ENCODE assay signal across 9 mouse cellular contexts in the genomic region with DNA sequence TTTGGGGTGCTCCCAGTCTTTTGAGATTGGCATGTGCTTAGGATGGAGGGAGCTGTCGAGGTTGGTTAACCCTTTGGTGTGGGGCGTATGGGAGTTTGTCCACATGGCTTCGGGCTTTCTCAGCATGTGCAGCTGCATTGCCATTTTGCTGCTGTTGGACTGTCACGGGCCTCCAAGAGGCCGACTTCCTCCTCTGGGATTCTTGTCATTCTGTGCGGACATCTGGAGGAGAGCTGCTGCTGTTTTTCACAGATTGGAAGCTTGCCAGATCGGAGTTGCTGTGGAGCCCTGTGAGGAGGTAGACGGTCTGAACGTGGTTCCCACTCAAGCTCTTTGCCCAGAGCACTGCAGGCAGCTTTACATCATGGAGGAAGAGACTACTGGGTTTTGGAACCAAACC. TPM values are rescaled to one million over a fixed set of nuclear protein-coding genes. Genes with fewer than 3 reads are reported as not detected.
DNase-seq lines count a peak whose midpoint lies in the region; ATAC-seq and TF ChIP-seq lines count a peak whose summit lies in the region.
"Had no signal": no experiment of that assay in that cellular context is flagged by ENCODE, and none has a peak within 500 bp of the region (broad histone marks: within the 10 kb centered on the region; RNA-seq: fewer than 3 reads in every experiment).

No protein-coding gene starts in this region.

- ATAC-seq in heart, embryonic 12.5 days (ENCODE audit: insufficient number of reproducible peaks, low FRiP score) = no peak
- ATAC-seq in lung, embryonic 14.5 days (ENCODE audit: insufficient read depth) = peak; percentile 27; the same call in 1 of the 2 replicates

- peaks cover 19% of the 10 kb centered on the region for H3K4me1 ChIP-seq in heart, embryonic 12.5 days (replicated peaks)
- peaks cover 9% of the 10 kb centered on the region for H3K4me1 ChIP-seq in lung, embryonic 14.5 days (ENCODE audit: insufficient read depth)

- WGBS in heart, embryonic 12.5 days = 34% methylated on average over 9 of the region's 9 CpGs
- WGBS in lung, embryonic 14.5 days = 23% methylated on average over 9 of the region's 9 CpGs

- H3K9ac ChIP-seq in heart, embryonic 12.5 days = no peak overlapping the region
- no peak overlapping the region for H3K9ac ChIP-seq in lung, embryonic 14.5 days

- no peak overlapping the region for H3K4me3 ChIP-seq in heart, embryonic 12.5 days
- H3K4me3 ChIP-seq in lung, embryonic 14.5 days (ENCODE audit: low read depth, low read length) = no peak overlapping the region

- DNase-seq in adrenal gland, postnatal 10 days = peak; percentile 51
- DNase-seq in adrenal gland, postnatal 36 days = no peak
- DNase-seq in heart, adult 18-20 months = peak; percentile 42 to 73
- peak; percentile 85 for DNase-seq in lung, embryonic 14.5 days
- DNase-seq in lung, adult 18-20 months = no peak
- DNase-seq in kidney, postnatal 25 days = peak; percentile 52 to 56
- DNase-seq in urinary bladder, postnatal 14 days (ENCODE audit: low spot score) = no peak
- DNase-seq: thymus, adult 2 months had no signal

- H3K27ac ChIP-seq in heart, embryonic 12.5 days (ENCODE audit: poor library complexity, severe bottlenecking) = no peak overlapping the region
- H3K27ac ChIP-seq in lung, embryonic 14.5 days (ENCODE audit: low read depth) = no peak overlapping the region

- peaks cover 50% of the 10 kb centered on the region for H3K27me3 ChIP-seq in heart, embryonic 12.5 days (replicated peaks)
- H3K27me3 ChIP-seq in lung, embryonic 14.5 days (ENCODE audit: insufficient read depth, low read length) = no peaks in the 10 kb centered on the region; the same call in 1 of the 2 replicates

- H3K4me2 ChIP-seq in heart, embryonic 12.5 days = no peak overlapping the region
- H3K4me2 ChIP-seq in lung, embryonic 14.5 days = no peak overlapping the region

- no peak for TF ChIP-seq CTCF in lung, embryonic 14.5 days (IDR thresholded peaks at IDR 0.05; ENCODE audit: low read depth)

- H3K9me3 ChIP-seq in heart, embryonic 12.5 days (replicated peaks) = no peaks in the 10 kb centered on the region
- no peaks in the 10 kb centered on the region for H3K9me3 ChIP-seq in lung, embryonic 14.5 days (ENCODE audit: low read depth, low read length)

- no peaks in the 10 kb centered on the region for H3K36me3 ChIP-seq in heart, embryonic 12.5 days
- H3K36me3 ChIP-seq in lung, embryonic 14.5 days (ENCODE audit: insufficient read depth) = no peaks in the 10 kb centered on the region

RNA-seq across cellular contexts. Expression of gene Lrrc8d, which starts 4.8 kb away (rescaled TPM):
- 10 to 100 TPM; 61.3 to 77.2 TPM for total RNA-seq in adrenal gland, postnatal 10 days (2021)
- total RNA-seq in adrenal gland, postnatal 36 days (2021) = 100 to 1,000 TPM in 1 of 2 experiments, 10 to 100 TPM in 1; 97.8 to 115 TPM
- 1 to 10 TPM; 8.1 to 8.8 TPM for total RNA-seq in heart, adult 18-20 months (2021)
- 10.5 and 10.7 TPM in 2 replicates for polyA plus RNA-seq in heart, embryonic 12.5 days (2016; fragmentation: Nextera tagmentation; extraction: Ambion mirVana)
- polyA plus RNA-seq in lung, embryonic 14.5 days (2014; fragmentation: Nextera tagmentation; extraction: Ambion mirVana) = 25.0 and 27.1 TPM in 2 replicates

Comparison
In these comparisons a context has a peak if more than half of its experiments do, and no peak if none do; other contexts are left out.
1. DNase-seq: peak in adrenal gland, postnatal 10 days (single experiment), heart, adult 18-20 months (2 of 2), lung, embryonic 14.5 days (single experiment) and kidney, postnatal 25 days (2 of 2); none in adrenal gland, postnatal 36 days (0 of 2), lung, adult 18-20 months (0 of 2) and urinary bladder, postnatal 14 days (single experiment).
2. RNA of gene Lrrc8d, which starts 4.8 kb away (total RNA-seq): 97.8 to 115 TPM in adrenal gland, postnatal 36 days and 61.3 to 77.2 TPM in adrenal gland, postnatal 10 days; 8.1 to 8.8 TPM in heart, adult 18-20 months; every median in the first group is over 4 times any median in the second.